Comparison of ENCODE assay signal across 10 mouse cellular contexts in genomic region chr2:25913247-25913646, GRCm38 (mm10). TPM values are rescaled to one million over a fixed set of nuclear protein-coding genes. Genes with fewer than 3 reads are reported as not detected.
A peak's percentile ranks its signal among the peaks of the same experiment; 100 is the strongest.
DNase-seq lines count a peak whose midpoint lies in the region; ATAC-seq and TF ChIP-seq lines count a peak whose summit lies in the region.
"Had no signal": no experiment of that assay in that cellular context is flagged by ENCODE, and none has a peak within 500 bp of the region (broad histone marks: within the 10 kb centered on the region; RNA-seq: fewer than 3 reads in every experiment).

No protein-coding gene starts in this region.

- peak; percentile 57 for TF ChIP-seq CTCF in liver, postnatal 0 days (IDR thresholded peaks at IDR 0.05; ENCODE audit: low read depth)

- DNase-seq in cerebellum, adult 18-20 months = peak; percentile 41 to 52
- no peak for DNase-seq in cerebellum, adult 8-10 months
- DNase-seq in liver, postnatal 0 days = peak; percentile 35
- DNase-seq in right cerebral cortex, postnatal 4 days = peak; percentile 41
- DNase-seq in urinary bladder, adult 18-20 months (ENCODE audit: low spot score in 2 of 2) = no peak
- no peak for DNase-seq in gastrocnemius, postnatal 14 days

- no peaks in the 10 kb centered on the region for H3K4me1 ChIP-seq in liver, postnatal 0 days (ENCODE audit: insufficient read depth)
- H3K4me1 ChIP-seq in liver, embryonic 12.5 days = no peaks in the 10 kb centered on the region
- H3K4me1 ChIP-seq: embryonic facial prominence, embryonic 15.5 days; neural tube, embryonic 13.5 days had no signal

- TF ChIP-seq EP300 in liver, postnatal 0 days (IDR thresholded peaks at IDR 0.05; ENCODE audit: low read depth) = no peak

- no peak overlapping the region for H3K4me2 ChIP-seq in liver, postnatal 0 days (ENCODE audit: low read depth, low read length)
- no peak overlapping the region for H3K4me2 ChIP-seq in liver, embryonic 12.5 days
- H3K4me2 ChIP-seq: embryonic facial prominence, embryonic 15.5 days; neural tube, embryonic 13.5 days had no signal

- 19% methylated on average over 2 of the region's 2 CpGs for WGBS in liver, postnatal 0 days (ENCODE audit: insufficient replicate concordance)
- WGBS in liver, embryonic 12.5 days (ENCODE audit: insufficient replicate concordance) = 21% methylated on average over 2 of the region's 2 CpGs

- H3K9ac ChIP-seq in liver, postnatal 0 days (replicated peaks) = no peak overlapping the region
- H3K9ac ChIP-seq in liver, embryonic 12.5 days = no peak overlapping the region
- H3K9ac ChIP-seq: embryonic facial prominence, embryonic 15.5 days; neural tube, embryonic 13.5 days had no signal

- no peaks in the 10 kb centered on the region for H3K27me3 ChIP-seq in liver, postnatal 0 days (ENCODE audit: insufficient read depth, low read length)
- no peaks in the 10 kb centered on the region for H3K27me3 ChIP-seq in liver, embryonic 12.5 days (replicated peaks)
- H3K27me3 ChIP-seq: embryonic facial prominence, embryonic 15.5 days; neural tube, embryonic 13.5 days had no signal

- no peaks in the 10 kb centered on the region for H3K36me3 ChIP-seq in liver, postnatal 0 days (replicated peaks; ENCODE audit: insufficient read depth, low read length)
- H3K36me3 ChIP-seq in liver, embryonic 12.5 days = no peaks in the 10 kb centered on the region
- H3K36me3 ChIP-seq: embryonic facial prominence, embryonic 15.5 days; neural tube, embryonic 13.5 days had no signal

- no peak overlapping the region for H3K27ac ChIP-seq in liver, postnatal 0 days (ENCODE audit: low read depth)
- no peak overlapping the region for H3K27ac ChIP-seq in liver, embryonic 12.5 days
- H3K27ac ChIP-seq: embryonic facial prominence, embryonic 15.5 days; neural tube, embryonic 13.5 days had no signal

- H3K9me3 ChIP-seq in liver, postnatal 0 days (ENCODE audit: low read length) = no peaks in the 10 kb centered on the region
- H3K9me3 ChIP-seq in liver, embryonic 12.5 days (replicated peaks) = no peaks in the 10 kb centered on the region
- H3K9me3 ChIP-seq: embryonic facial prominence, embryonic 15.5 days; neural tube, embryonic 13.5 days had no signal

- intact Hi-C loops in gastrocnemius, postnatal 14 days (cut with DNase I; ENCODE audit: low total_unique reads) = no loop called here

- no peak overlapping the region for H3K4me3 ChIP-seq in liver, postnatal 0 days (ENCODE audit: low read depth, low read length)
- H3K4me3 ChIP-seq in liver, embryonic 12.5 days = no peak overlapping the region
- H3K4me3 ChIP-seq: embryonic facial prominence, embryonic 15.5 days; neural tube, embryonic 13.5 days had no signal

- ATAC-seq in liver, postnatal 0 days = no peak
- ATAC-seq in liver, embryonic 12.5 days = no peak
- ATAC-seq in granulocyte monocyte progenitor cell, adult 5-6 weeks (replicated peaks; ENCODE audit: poor library complexity, severe bottlenecking) = peak; percentile 83

RNA-seq across cellular contexts. Expression of gene Kcnt1, which starts 49.7 kb away (rescaled TPM):
- 0.11 TPM in 1 of 2 replicates, not detected in the other for polyA plus RNA-seq in liver, postnatal 0 days (2015; fragmentation: Nextera tagmentation; extraction: Ambion mirVana)
- 0.02 TPM in 1 of 2 replicates, not detected in the other for polyA plus RNA-seq in liver, embryonic 12.5 days (2016; fragmentation: Nextera tagmentation; extraction: Ambion mirVana)
- total RNA-seq in granulocyte monocyte progenitor cell, adult 5-6 weeks (2014; fragmentation: Nextera tagmentation) = not detected in 2 replicates
- not detected in 2 replicates for total RNA-seq in granulocyte monocyte progenitor cell, adult 5-6 weeks (2017)
- under 1 TPM; 0.23 to 0.84 TPM for total RNA-seq in gastrocnemius, postnatal 14 days (2021)

Comparison
In these comparisons a context has a peak if more than half of its experiments do, and no peak if none do; other contexts are left out.
1. DNase-seq: peak in cerebellum, adult 18-20 months (2 of 2), liver, postnatal 0 days (single experiment) and right cerebral cortex, postnatal 4 days (single experiment); none in cerebellum, adult 8-10 months (single experiment), urinary bladder, adult 18-20 months (0 of 2) and gastrocnemius, postnatal 14 days (single experiment).